Mouse (Mus musculus) T-helper 17 cell (primary cell): ENCODE measurements around the gene Ntm.

ENCODE experiments used
- in situ Hi-C, 2 experiments: fragments of 300-600 bp; cut with MboI, MseI; formaldehyde crosslinking; loops; 1 replicate in 1 of 2; 2 replicates in 1 of 2; pipeline ENCODE4 v1.15.1; 2025; ENCODE audit warnings: high pct_unique_total_duplicates in 2 of 2

The Ntm gene

GRCm38 (mm10) chr9:29194265-29194664, 768.7 kb downstream of the Ntm start:
- in situ Hi-C loops: no loop called here

- in situ Hi-C loops: no loop called here
These were observed 779.9 kb downstream of the Ntm start for GRCm38 (mm10) chr9:29183011-29183410.

DNA sequence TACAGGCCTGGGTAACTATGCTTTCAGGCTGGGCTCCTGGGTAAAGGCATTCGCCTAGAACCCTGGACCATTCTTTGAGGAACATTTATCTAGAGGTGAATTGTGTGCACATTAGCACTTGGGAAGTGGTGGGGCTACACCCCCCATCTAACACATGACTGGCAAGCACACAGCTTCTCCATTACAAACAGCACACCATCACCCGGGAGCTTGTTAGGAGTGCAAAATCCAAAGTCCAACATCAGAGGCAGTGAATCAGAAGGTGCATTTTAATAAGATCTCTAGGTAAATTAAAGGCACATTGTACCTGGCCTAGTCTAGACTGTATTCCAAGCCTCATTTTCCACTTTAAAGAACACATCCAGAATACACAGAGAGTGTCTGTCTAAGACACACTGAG, 781.3 kb downstream of the Ntm start:
- in situ Hi-C loops: no loop called here

GRCm38 (mm10) chr9:29165731-29166130, 797.2 kb downstream of the Ntm start:
- in situ Hi-C loops: no loop called here

GRCm38 (mm10) chr9:29161059-29161642, 801.8 kb downstream of the Ntm start:
- in situ Hi-C loops: no loop called here

DNA sequence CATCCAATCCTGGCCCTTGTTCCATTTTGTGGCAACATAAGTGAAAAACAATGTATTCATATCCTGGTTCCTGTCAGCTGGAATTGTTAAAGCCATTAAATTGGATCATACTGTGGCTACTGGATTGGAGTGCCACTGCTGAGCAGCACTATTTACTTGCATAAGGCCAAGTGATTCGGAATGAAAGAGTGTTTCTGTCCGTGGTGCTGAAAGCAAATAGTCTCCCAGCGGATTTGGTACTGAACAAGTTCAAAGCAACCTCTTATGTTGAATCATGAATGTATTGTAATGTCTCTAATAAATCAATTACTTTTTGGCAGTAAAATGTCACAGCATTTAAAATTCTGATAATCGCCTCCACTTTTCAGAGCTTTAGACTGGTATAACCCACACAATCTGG, 817.0 kb downstream of the Ntm start:
- in situ Hi-C loops: no loop called here

DNA sequence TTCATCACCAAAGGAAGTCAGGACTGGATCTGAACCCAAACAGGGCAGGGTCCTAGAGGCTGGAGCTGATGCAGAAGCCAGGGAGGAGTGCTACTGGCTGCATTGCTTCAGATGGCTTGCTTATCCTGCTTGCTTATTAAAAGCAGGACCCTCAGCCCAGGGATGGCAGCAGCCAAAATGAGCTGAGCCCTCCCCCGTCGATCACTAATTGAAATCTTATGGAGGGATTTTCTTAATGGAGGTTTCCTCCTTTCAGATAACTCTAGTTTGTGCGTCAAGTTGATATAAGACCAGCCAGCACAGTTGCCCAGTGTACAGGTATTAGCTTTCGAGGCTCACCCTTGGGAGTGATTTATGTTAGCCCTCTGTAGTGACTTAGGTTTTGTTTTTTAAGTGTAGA, 826.9 kb downstream of the Ntm start:
- in situ Hi-C loops: no loop called here

DNA sequence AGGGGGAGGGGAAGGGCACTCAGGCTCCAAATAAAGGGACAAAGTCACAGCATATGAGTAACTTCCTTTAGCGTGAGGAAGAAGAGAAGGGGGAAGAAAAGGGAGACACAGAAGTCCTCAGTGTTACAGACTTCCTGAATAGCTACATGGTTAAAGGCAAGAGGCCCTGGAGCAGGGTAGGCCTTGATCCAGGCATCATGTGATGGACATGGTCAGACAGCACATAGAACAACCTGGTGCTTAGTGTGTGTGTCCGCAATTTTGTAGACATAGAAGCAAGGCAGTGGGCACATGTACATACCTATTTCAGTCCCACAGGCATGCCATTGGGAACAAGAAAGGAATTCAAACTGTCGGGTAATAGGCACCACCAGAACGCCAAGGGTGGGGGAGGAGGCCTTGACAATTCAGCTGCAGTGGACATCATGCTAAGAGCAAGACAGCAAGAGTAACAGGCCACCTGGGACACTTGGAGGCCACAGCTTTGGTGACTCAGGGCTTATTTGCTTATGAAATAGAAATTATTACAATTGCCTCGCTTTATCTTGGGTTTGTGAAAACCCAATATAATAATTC, 832.1 kb downstream of the Ntm start:
- in situ Hi-C loops: no loop called here

- in situ Hi-C loops: no loop called here
These were observed 832.6 kb downstream of the Ntm start for GRCm38 (mm10) chr9:29130316-29130715.

GRCm38 (mm10) chr9:29128416-29128815, 834.5 kb downstream of the Ntm start:
- in situ Hi-C loops: no loop called here

DNA sequence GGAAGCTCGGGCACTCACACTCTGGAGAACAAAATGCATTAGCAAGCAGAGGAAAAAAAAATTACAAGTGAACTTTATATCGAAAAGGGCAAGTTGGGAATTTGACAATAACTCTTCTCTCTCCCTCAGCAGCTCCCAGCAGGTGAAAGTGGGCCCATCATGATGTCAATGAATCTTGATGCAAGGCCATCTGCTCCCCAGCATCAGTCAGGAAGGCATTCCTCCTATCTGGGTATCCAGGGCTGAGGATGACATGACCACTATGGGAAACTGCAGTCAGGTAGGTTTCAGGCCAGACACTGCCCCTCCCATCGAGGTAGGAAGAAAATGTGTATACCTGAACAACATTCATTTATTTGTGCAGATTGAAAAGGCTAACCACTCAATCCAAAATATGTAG, 838.5 kb downstream of the Ntm start:
- in situ Hi-C loops: no loop called here

- in situ Hi-C loops: no loop called here
These were observed 839.1 kb downstream of the Ntm start for GRCm38 (mm10) chr9:29123828-29124227.

- in situ Hi-C loops: no loop called here
These were observed 845.3 kb downstream of the Ntm start for GRCm38 (mm10) chr9:29117561-29118112.

- in situ Hi-C loops: no loop called here
These were observed 847.6 kb downstream of the Ntm start for GRCm38 (mm10) chr9:29115337-29115736.

DNA sequence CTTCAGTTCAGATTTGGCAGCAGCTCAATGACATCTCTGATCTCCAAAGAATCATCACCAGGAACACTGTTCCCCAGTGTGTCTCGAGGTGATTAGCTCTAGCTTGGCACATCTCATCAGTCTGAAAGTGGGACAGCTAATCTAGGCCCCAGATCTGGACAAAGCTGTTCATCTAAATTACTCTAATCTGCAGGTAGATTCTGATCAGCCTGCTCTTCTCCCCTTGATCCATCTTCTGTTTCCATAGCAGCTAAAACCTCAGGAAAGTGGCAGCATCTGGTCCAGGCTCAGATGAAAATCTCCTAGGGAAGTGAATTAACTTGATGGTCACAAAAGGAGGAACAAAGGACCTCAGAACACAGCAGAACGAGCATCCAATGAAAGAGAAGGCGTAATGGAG, 856.2 kb downstream of the Ntm start:
- in situ Hi-C loops: no loop called here

DNA sequence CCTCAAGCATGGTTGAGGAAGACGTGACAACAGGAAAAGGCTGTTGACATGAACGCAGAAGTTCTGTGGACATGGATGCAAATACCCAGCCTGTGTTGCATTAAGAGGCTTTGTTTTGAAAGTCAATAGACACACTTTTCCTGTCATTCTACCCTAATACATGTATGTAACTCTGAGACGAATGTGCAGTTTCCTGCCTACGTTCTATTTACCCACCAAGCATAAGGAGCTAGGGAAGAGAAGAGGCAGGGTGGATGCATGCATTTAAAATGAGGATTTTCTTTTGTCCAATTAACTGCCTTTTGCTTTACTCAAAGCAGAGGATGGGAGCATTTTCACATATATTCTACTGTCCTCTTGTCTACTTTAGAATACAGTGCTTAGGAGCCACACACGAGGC, 858.5 kb downstream of the Ntm start:
- in situ Hi-C loops: no loop called here

GRCm38 (mm10) chr9:29103993-29104392, 858.9 kb downstream of the Ntm start:
- in situ Hi-C loops: no loop called here

DNA sequence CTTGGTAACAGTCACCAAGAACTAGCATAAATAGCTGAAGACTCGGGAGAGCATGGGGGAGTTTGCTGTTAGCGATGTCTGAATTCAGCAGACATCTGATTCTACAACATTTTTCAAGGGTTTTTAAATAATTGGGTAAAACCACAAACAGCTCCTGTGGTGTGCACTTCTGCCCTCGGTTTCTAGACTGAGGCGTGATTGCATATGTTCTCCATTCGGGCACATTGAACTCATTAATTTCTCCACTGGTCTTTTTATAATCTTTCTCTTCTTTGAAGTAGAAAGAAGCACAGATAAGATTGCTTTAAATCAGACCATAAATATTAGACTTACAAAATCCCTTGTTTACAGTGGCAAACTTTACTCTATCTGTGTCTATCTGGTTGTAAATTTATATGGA, 862.3 kb downstream of the Ntm start:
- in situ Hi-C loops: no loop called here

DNA sequence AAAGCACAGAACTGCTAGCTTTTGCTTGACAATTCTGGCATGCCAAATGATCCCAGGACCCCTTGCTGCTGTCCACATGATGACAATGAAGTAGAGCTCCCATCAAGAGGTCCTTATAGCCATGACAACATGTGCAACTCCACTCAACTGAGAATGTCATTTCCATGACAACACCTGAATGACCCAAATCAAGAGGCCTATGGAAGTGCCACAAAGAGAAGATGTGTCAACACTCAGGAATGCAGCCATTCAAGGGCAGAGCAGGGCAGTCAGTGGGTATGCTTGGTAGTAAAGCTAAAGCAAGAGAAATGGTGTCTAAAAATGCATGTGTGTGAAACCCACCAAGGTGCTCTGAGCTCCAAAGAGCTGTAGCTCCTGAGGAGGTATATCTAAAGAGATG, 870.5 kb downstream of the Ntm start:
- in situ Hi-C loops: no loop called here

DNA sequence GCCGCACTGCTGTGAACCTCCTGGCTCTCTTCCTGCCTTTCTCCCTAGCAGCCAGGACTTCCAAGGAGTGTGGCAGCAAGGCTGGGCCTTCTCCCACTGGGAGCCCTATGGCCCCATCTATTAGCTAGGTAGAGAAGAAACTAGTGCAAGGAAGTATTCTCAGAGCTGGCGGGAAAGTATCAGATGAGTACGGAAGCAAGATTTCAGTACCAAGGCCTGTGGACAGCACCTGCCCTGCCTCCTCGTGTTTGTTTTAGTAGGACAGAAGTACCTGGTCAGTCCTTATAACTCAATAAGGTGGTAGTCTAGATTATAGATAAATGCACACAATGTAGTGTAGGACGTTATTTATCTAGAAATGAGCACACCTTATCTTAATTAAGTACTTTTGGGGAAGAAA, 874.3 kb downstream of the Ntm start:
- in situ Hi-C loops: no loop called here

- in situ Hi-C loops: no loop called here
These were observed 875.3 kb downstream of the Ntm start for GRCm38 (mm10) chr9:29087656-29088055.

- in situ Hi-C loops: no loop called here
These were observed 875.8 kb downstream of the Ntm start for GRCm38 (mm10) chr9:29087171-29087570.

- in situ Hi-C loops: no loop called here
These were observed 886.9 kb downstream of the Ntm start for GRCm38 (mm10) chr9:29075924-29076577.
